ENCODE assay signal across 8 mouse cellular contexts in genomic region chr1:171411492-171411941, GRCm38 (mm10). TPM values are rescaled to one million over a fixed set of nuclear protein-coding genes. Genes with fewer than 3 reads are reported as not detected.
DNase-seq lines count a peak whose midpoint lies in the region; ATAC-seq and TF ChIP-seq lines count a peak whose summit lies in the region.

No protein-coding gene starts in this region.

- ATAC-seq in kidney, postnatal 0 days (replicated peaks; ENCODE audit: low FRiP score, low read depth), result peak; percentile 75
- ATAC-seq in hindbrain, postnatal 0 days, result peak; percentile 86
- peak; percentile 86 for ATAC-seq in midbrain, embryonic 15.5 days (replicated peaks)

- DNase-seq in kidney, postnatal 0 days (ENCODE audit: low spot score), result no peak
- no peak for DNase-seq in kidney, postnatal 10 days
- DNase-seq in embryonic facial prominence, embryonic 10.5 days (ENCODE audit: low spot score), result no peak
- DNase-seq in hindbrain, postnatal 0 days (ENCODE audit: low spot score), result no peak
- no peak for DNase-seq in retina, postnatal 1 day
- DNase-seq in cerebellum, postnatal 14 days, result no peak
- DNase-seq in left cerebral cortex, postnatal 14 days (ENCODE audit: low spot score in 2 of 2), result no peak

- no peaks in the 10 kb centered on the region for H3K4me1 ChIP-seq in kidney, postnatal 0 days (replicated peaks; ENCODE audit: insufficient read depth, low read length)
- peaks cover 15% of the 10 kb centered on the region for H3K4me1 ChIP-seq in embryonic facial prominence, embryonic 10.5 days
- H3K4me1 ChIP-seq in hindbrain, postnatal 0 days (ENCODE audit: insufficient read depth, low read length), result peaks cover 4% of the 10 kb centered on the region; the same call in 1 of the 2 replicates
- peaks cover 22% of the 10 kb centered on the region for H3K4me1 ChIP-seq in midbrain, embryonic 15.5 days

- peak overlapping the region; percentile 88 for H3K4me3 ChIP-seq in kidney, postnatal 0 days (replicated peaks; ENCODE audit: low read depth, low read length)
- peak overlapping the region; percentile 97 for H3K4me3 ChIP-seq in embryonic facial prominence, embryonic 10.5 days
- H3K4me3 ChIP-seq in hindbrain, postnatal 0 days (ENCODE audit: low read length), result peak overlapping the region; percentile 87
- H3K4me3 ChIP-seq in midbrain, embryonic 15.5 days, result peak overlapping the region; percentile 92

- intact Hi-C loops in left cerebral cortex, postnatal 14 days (cut with DNase I), result loop anchor here (5.0 kb wide), 1 partner anchor 49 kb away; the partner anchor contains the start of gene Klhdc9

- no peaks in the 10 kb centered on the region for H3K9me3 ChIP-seq in kidney, postnatal 0 days (replicated peaks; ENCODE audit: low read length)
- no peaks in the 10 kb centered on the region for H3K9me3 ChIP-seq in embryonic facial prominence, embryonic 10.5 days
- no peaks in the 10 kb centered on the region for H3K9me3 ChIP-seq in hindbrain, postnatal 0 days (ENCODE audit: low read length)
- no peaks in the 10 kb centered on the region for H3K9me3 ChIP-seq in midbrain, embryonic 15.5 days

- H3K27me3 ChIP-seq in kidney, postnatal 0 days (ENCODE audit: insufficient read depth, low read length), result no peaks in the 10 kb centered on the region
- H3K27me3 ChIP-seq in embryonic facial prominence, embryonic 10.5 days (replicated peaks; ENCODE audit: low read depth, poor library complexity, severe bottlenecking), result peaks cover 20% of the 10 kb centered on the region
- H3K27me3 ChIP-seq in hindbrain, postnatal 0 days (ENCODE audit: insufficient read depth, low read length), result no peaks in the 10 kb centered on the region
- peaks cover 11% of the 10 kb centered on the region; the same call in 1 of the 2 replicates for H3K27me3 ChIP-seq in midbrain, embryonic 15.5 days (replicated peaks)

- peaks cover 12% of the 10 kb centered on the region for H3K36me3 ChIP-seq in kidney, postnatal 0 days (ENCODE audit: insufficient read depth, low read length)
- H3K36me3 ChIP-seq in embryonic facial prominence, embryonic 10.5 days (replicated peaks), result peaks cover 33% of the 10 kb centered on the region
- H3K36me3 ChIP-seq in hindbrain, postnatal 0 days (ENCODE audit: insufficient read depth, low read length), result peaks cover 15% of the 10 kb centered on the region
- H3K36me3 ChIP-seq in midbrain, embryonic 15.5 days (replicated peaks), result peaks cover 13% of the 10 kb centered on the region; the same call in 1 of the 2 replicates

- H3K27ac ChIP-seq in kidney, postnatal 0 days, result peak overlapping the region; percentile 90
- peak overlapping the region; percentile 97 for H3K27ac ChIP-seq in embryonic facial prominence, embryonic 10.5 days (replicated peaks)
- peak overlapping the region; percentile 96 for H3K27ac ChIP-seq in hindbrain, postnatal 0 days
- peak overlapping the region; percentile 96 for H3K27ac ChIP-seq in midbrain, embryonic 15.5 days

- TF ChIP-seq CTCF in kidney, postnatal 0 days (IDR thresholded peaks at IDR 0.05; ENCODE audit: low read depth), result no peak
- no peak for TF ChIP-seq CTCF in hindbrain, postnatal 0 days (IDR thresholded peaks at IDR 0.05; ENCODE audit: low read depth)

- 2% methylated on average over 36 of the region's 39 CpGs for WGBS in kidney, postnatal 0 days
- WGBS in embryonic facial prominence, embryonic 10.5 days, result under 1% methylated on average over 39 of the region's 39 CpGs
- 1% methylated on average over 30 of the region's 39 CpGs for WGBS in hindbrain, postnatal 0 days
- WGBS in midbrain, embryonic 15.5 days, result under 1% methylated on average over 37 of the region's 39 CpGs

- peak overlapping the region; percentile 97 for H3K9ac ChIP-seq in kidney, postnatal 0 days (ENCODE audit: low read depth, low read length)
- peak overlapping the region; percentile 92 for H3K9ac ChIP-seq in hindbrain, postnatal 0 days (replicated peaks; ENCODE audit: low read length)
- H3K9ac ChIP-seq in midbrain, embryonic 15.5 days, result peak overlapping the region; percentile 97

- peak overlapping the region; percentile 77 for H3K4me2 ChIP-seq in kidney, postnatal 0 days (ENCODE audit: low read length)
- H3K4me2 ChIP-seq in hindbrain, postnatal 0 days (ENCODE audit: low read depth, low read length), result peak overlapping the region; percentile 71
- H3K4me2 ChIP-seq in midbrain, embryonic 15.5 days, result peak overlapping the region; percentile 55

RNA-seq across cellular contexts. Expression of gene Usf1, which starts 0.4 kb away (rescaled TPM):
- 64.0 and 73.0 TPM in 2 replicates for polyA plus RNA-seq in kidney, postnatal 0 days (2015; fragmentation: Nextera tagmentation; extraction: Ambion mirVana)
- 138 and 139 TPM in 2 replicates for polyA plus RNA-seq in embryonic facial prominence, embryonic 10.5 days (2016; fragmentation: Nextera tagmentation; extraction: Ambion mirVana)
- 133 and 148 TPM in 2 replicates for total RNA-seq in hindbrain, postnatal 0 days (2014; rRNA removed)
- polyA plus RNA-seq in hindbrain, postnatal 0 days (2015; fragmentation: Nextera tagmentation; extraction: Ambion mirVana), result 132 and 141 TPM in 2 replicates
- polyA plus RNA-seq in midbrain, embryonic 15.5 days (2015; fragmentation: Nextera tagmentation; extraction: Ambion mirVana), result 205 and 216 TPM in 2 replicates
- total RNA-seq in left cerebral cortex, postnatal 14 days (2021), result 100 to 1,000 TPM; 105 to 107 TPM

RNA-seq across cellular contexts. Expression of gene Tstd1, which starts 7.2 kb away (rescaled TPM):
- polyA plus RNA-seq in kidney, postnatal 0 days (2015; fragmentation: Nextera tagmentation; extraction: Ambion mirVana), result 3.6 and 4.8 TPM in 2 replicates
- polyA plus RNA-seq in embryonic facial prominence, embryonic 10.5 days (2016; fragmentation: Nextera tagmentation; extraction: Ambion mirVana), result 6.0 and 9.0 TPM in 2 replicates
- total RNA-seq in hindbrain, postnatal 0 days (2014; rRNA removed), result 1.5 TPM in 1 of 2 replicates, not detected in the other
- polyA plus RNA-seq in hindbrain, postnatal 0 days (2015; fragmentation: Nextera tagmentation; extraction: Ambion mirVana), result 2.3 and 2.7 TPM in 2 replicates
- 8.4 and 8.8 TPM in 2 replicates for polyA plus RNA-seq in midbrain, embryonic 15.5 days (2015; fragmentation: Nextera tagmentation; extraction: Ambion mirVana)
- total RNA-seq in left cerebral cortex, postnatal 14 days (2021), result 1 to 10 TPM; 1.7 to 3.2 TPM

RNA-seq across cellular contexts. Expression of gene Arhgap30, which starts 22.8 kb away (rescaled TPM):
- polyA plus RNA-seq in kidney, postnatal 0 days (2015; fragmentation: Nextera tagmentation; extraction: Ambion mirVana), result 0.83 and 0.99 TPM in 2 replicates
- polyA plus RNA-seq in embryonic facial prominence, embryonic 10.5 days (2016; fragmentation: Nextera tagmentation; extraction: Ambion mirVana), result 0.65 and 0.72 TPM in 2 replicates
- 0.52 and 1.3 TPM in 2 replicates for total RNA-seq in hindbrain, postnatal 0 days (2014; rRNA removed)
- 0.77 and 0.84 TPM in 2 replicates for polyA plus RNA-seq in hindbrain, postnatal 0 days (2015; fragmentation: Nextera tagmentation; extraction: Ambion mirVana)
- polyA plus RNA-seq in midbrain, embryonic 15.5 days (2015; fragmentation: Nextera tagmentation; extraction: Ambion mirVana), result 0.66 and 0.87 TPM in 2 replicates
- 1 to 10 TPM; 1.8 to 1.9 TPM for total RNA-seq in left cerebral cortex, postnatal 14 days (2021)

RNA-seq across cellular contexts. Expression of gene F11r, which starts 25.8 kb away (rescaled TPM):
- polyA plus RNA-seq in kidney, postnatal 0 days (2015; fragmentation: Nextera tagmentation; extraction: Ambion mirVana), result 93.0 and 114 TPM in 2 replicates
- polyA plus RNA-seq in embryonic facial prominence, embryonic 10.5 days (2016; fragmentation: Nextera tagmentation; extraction: Ambion mirVana), result 34.7 and 37.6 TPM in 2 replicates
- 5.7 and 8.2 TPM in 2 replicates for total RNA-seq in hindbrain, postnatal 0 days (2014; rRNA removed)
- polyA plus RNA-seq in hindbrain, postnatal 0 days (2015; fragmentation: Nextera tagmentation; extraction: Ambion mirVana), result 14.2 and 14.4 TPM in 2 replicates
- polyA plus RNA-seq in midbrain, embryonic 15.5 days (2015; fragmentation: Nextera tagmentation; extraction: Ambion mirVana), result 9.4 and 11.8 TPM in 2 replicates
- 1 to 10 TPM; 7.4 to 8.3 TPM for total RNA-seq in left cerebral cortex, postnatal 14 days (2021)

RNA-seq across cellular contexts. Expression of gene Nectin4, which starts 41.6 kb away (rescaled TPM):
- polyA plus RNA-seq in kidney, postnatal 0 days (2015; fragmentation: Nextera tagmentation; extraction: Ambion mirVana), result 3.7 and 3.8 TPM in 2 replicates
- 2.6 and 4.6 TPM in 2 replicates for polyA plus RNA-seq in embryonic facial prominence, embryonic 10.5 days (2016; fragmentation: Nextera tagmentation; extraction: Ambion mirVana)
- 2.8 and 5.0 TPM in 2 replicates for total RNA-seq in hindbrain, postnatal 0 days (2014; rRNA removed)
- polyA plus RNA-seq in hindbrain, postnatal 0 days (2015; fragmentation: Nextera tagmentation; extraction: Ambion mirVana), result 3.8 and 4.9 TPM in 2 replicates
- polyA plus RNA-seq in midbrain, embryonic 15.5 days (2015; fragmentation: Nextera tagmentation; extraction: Ambion mirVana), result 3.1 and 3.6 TPM in 2 replicates
- 1 to 10 TPM; 1.0 to 1.4 TPM for total RNA-seq in left cerebral cortex, postnatal 14 days (2021)
